Mouse (Mus musculus): Measurements from ENCODE around the gene Ptms.

GRCm38 (mm10) chr6:124884714-124885500 lies 35.0 kb downstream of the Ptms start:
- no peak for TF ChIP-seq CTCF (IDR thresholded peaks at IDR 0.05; ENCODE audit: low read depth, low read length)
- no peak for TF ChIP-seq GATA1 (IDR thresholded peaks at IDR 0.05; ENCODE audit: borderline replicate concordance, low read length)
- no peak for TF ChIP-seq POLR2AphosphoS5 (IDR thresholded peaks at IDR 0.05; ENCODE audit: insufficient replicate concordance, low read depth, low read length)

Measured in G1E (cell line).